Mouse (Mus musculus): ENCODE measurements around the gene Rhbdd1. TPM values are rescaled to one million over a fixed set of nuclear protein-coding genes. Genes with fewer than 3 reads are reported as not detected.

Rhbdd1 gene
- total and polyA plus RNA-seq, 3 experiments = 10.7 to 11.3 (median 11.2) TPM

- TF ChIP-seq CTCF (IDR thresholded peaks at IDR 0.05) (no peak), POLR2A (IDR thresholded peaks at IDR 0.05; ENCODE audit: insufficient read depth, low read depth, low read length) (no peak), EP300 (IDR thresholded peaks at IDR 0.05; ENCODE audit: insufficient read depth, low read depth, low read length) (no peak)
- no peaks in the 10 kb centered on the region for H3K36me3 ChIP-seq (ENCODE audit: control insufficient read depth, insufficient read depth, low read length)
- H3K4me1 ChIP-seq (ENCODE audit: control insufficient read depth, insufficient read depth, low read length) = no peaks in the 10 kb centered on the region; the same call in none of the 2 replicates
- 55% methylated on average over 35 of the region's 35 CpGs for WGBS
- intact Hi-C loops (cut with DNase I) = loop anchor here (5.0 to 10.0 kb wide), 3 partner anchors 275 to 592 kb away; no protein-coding TSS in a partner anchor
- H3K9ac ChIP-seq (ENCODE audit: low read depth, low read length) = peak overlapping the region; percentile 69
- H3K27ac ChIP-seq = peak overlapping the region; percentile 82
- H3K4me3 ChIP-seq = peak overlapping the region; percentile 67
- peaks cover 8% of the 10 kb centered on the region; the same call in 1 of the 2 replicates for H3K79me2 ChIP-seq (replicated peaks; ENCODE audit: control insufficient read depth, insufficient read depth, low read length)
- H3K27me3 ChIP-seq (ENCODE audit: control insufficient read depth, insufficient read depth, low read length) = 0 out of 2 replicates have a peak, but pooled peaks cover 2% of the 10 kb centered on the region
- no peak for DNase-seq
Observed at GRCm38 (mm10) chr1:82289116-82289989, 26.9 kb upstream of the Rhbdd1 start.

DNA sequence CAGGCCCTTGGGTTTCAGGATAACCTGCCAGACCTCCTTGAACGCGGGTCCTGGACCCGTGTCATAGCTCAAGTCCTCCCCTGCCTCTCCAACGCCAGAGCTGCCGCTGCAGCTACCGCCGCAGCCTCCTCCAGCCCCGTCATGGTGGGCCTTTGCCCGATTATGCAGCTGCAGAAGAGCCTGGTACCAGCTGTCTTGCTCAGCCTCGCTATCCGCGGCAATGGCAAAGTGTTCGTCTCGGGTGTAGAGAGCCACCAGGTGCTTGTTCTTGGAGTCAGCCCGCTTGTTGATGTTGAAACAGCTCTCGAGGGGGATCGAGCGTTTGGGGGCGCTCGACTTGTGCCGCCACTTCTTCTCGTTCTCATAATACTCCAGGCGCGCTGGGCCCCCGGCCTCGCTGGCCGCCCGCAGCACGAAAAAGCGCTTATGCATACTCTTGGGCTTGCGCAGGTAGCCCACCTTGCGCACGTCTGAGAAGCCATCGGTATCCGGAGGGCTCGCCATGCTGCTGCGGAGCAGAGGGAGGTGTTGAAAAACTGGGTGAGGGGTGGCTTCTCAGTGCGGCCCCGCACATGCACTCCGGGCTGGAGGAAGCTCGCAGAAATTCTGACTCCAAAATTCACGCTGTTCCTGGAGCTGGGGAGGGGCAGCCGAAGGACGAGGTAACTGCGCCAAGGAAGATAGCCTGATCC, 26.1 kb upstream of the Rhbdd1 start:
- Histone ChIP-seq H3K36me3 (ENCODE audit: control insufficient read depth, insufficient read depth, low read length) (no peaks in the 10 kb centered on the region), H3K4me3 (peak overlapping the region; percentile 67), H3K4me1 (ENCODE audit: control insufficient read depth, insufficient read depth, low read length) (no peaks in the 10 kb centered on the region; the same call in none of the 2 replicates), H3K79me2 (replicated peaks; ENCODE audit: control insufficient read depth, insufficient read depth, low read length) (peaks cover 8% of the 10 kb centered on the region; the same call in 1 of the 2 replicates), H3K27me3 (ENCODE audit: control insufficient read depth, insufficient read depth, low read length) (0 out of 2 replicates have a peak, but pooled peaks cover 2% of the 10 kb centered on the region), H3K27ac (peak overlapping the region; percentile 82), H3K9ac (ENCODE audit: low read depth, low read length) (peak overlapping the region; percentile 69)
- TF ChIP-seq CTCF (IDR thresholded peaks at IDR 0.05) (peak; percentile 32), POLR2A (IDR thresholded peaks at IDR 0.05; ENCODE audit: insufficient read depth, low read depth, low read length) (no peak), EP300 (IDR thresholded peaks at IDR 0.05; ENCODE audit: insufficient read depth, low read depth, low read length) (no peak)
- peak; percentile 67 to 72 for DNase-seq
- intact Hi-C loops (cut with DNase I) = loop anchor here (5.0 to 10.0 kb wide), 7 partner anchors 193 to 695 kb away; no protein-coding TSS in a partner anchor
- WGBS = 1% methylated on average over 45 of the region's 45 CpGs

- Histone ChIP-seq H3K36me3 (ENCODE audit: control insufficient read depth, insufficient read depth, low read length) (no peaks in the 10 kb centered on the region), H3K27ac (peak overlapping the region; percentile 82), H3K4me3 (peak overlapping the region; percentile 67), H3K4me1 (ENCODE audit: control insufficient read depth, insufficient read depth, low read length) (no peaks in the 10 kb centered on the region; the same call in none of the 2 replicates), H3K9ac (ENCODE audit: low read depth, low read length) (peak overlapping the region; percentile 69), H3K27me3 (ENCODE audit: control insufficient read depth, insufficient read depth, low read length) (0 out of 2 replicates have a peak, but pooled peaks cover 2% of the 10 kb centered on the region), H3K79me2 (replicated peaks; ENCODE audit: control insufficient read depth, insufficient read depth, low read length) (peaks cover 8% of the 10 kb centered on the region; the same call in 1 of the 2 replicates)
- TF ChIP-seq POLR2A (IDR thresholded peaks at IDR 0.05; ENCODE audit: insufficient read depth, low read depth, low read length) = peak; percentile 81
- no peak for TF ChIP-seq CTCF (IDR thresholded peaks at IDR 0.05)
- TF ChIP-seq EP300 (IDR thresholded peaks at IDR 0.05; ENCODE audit: insufficient read depth, low read depth, low read length) = no peak
- intact Hi-C loops (cut with DNase I) = loop anchor here (5.0 to 10.0 kb wide), 4 partner anchors 193 to 696 kb away; no protein-coding TSS in a partner anchor
- WGBS = under 1% methylated on average over 31 of the region's 31 CpGs
- DNase-seq = peak; percentile 88
Observed at GRCm38 (mm10) chr1:82290723-82291150, 25.5 kb upstream of the Rhbdd1 start.

- no peaks in the 10 kb centered on the region; the same call in none of the 2 replicates for H3K4me1 ChIP-seq (ENCODE audit: control insufficient read depth, insufficient read depth, low read length)
- 0 out of 2 replicates have a peak, but pooled peaks cover 2% of the 10 kb centered on the region for H3K27me3 ChIP-seq (ENCODE audit: control insufficient read depth, insufficient read depth, low read length)
- H3K36me3 ChIP-seq (ENCODE audit: control insufficient read depth, insufficient read depth, low read length) = no peaks in the 10 kb centered on the region
- peak; percentile 87 to 92 for DNase-seq
- H3K27ac ChIP-seq = peak within 1 kb of the TSS; percentile 82
- WGBS = under 1% methylated on average over 52 of the region's 60 CpGs
- H3K4me3 ChIP-seq = peak within 1 kb of the TSS; percentile 67
- H3K9ac ChIP-seq (ENCODE audit: low read depth, low read length) = peak within 1 kb of the TSS; percentile 69
- peaks cover 8% of the 10 kb centered on the region; the same call in 1 of the 2 replicates for H3K79me2 ChIP-seq (replicated peaks; ENCODE audit: control insufficient read depth, insufficient read depth, low read length)
- TF ChIP-seq EP300 (IDR thresholded peaks at IDR 0.05; ENCODE audit: insufficient read depth, low read depth, low read length) (no peak), POLR2A (IDR thresholded peaks at IDR 0.05; ENCODE audit: insufficient read depth, low read depth, low read length) (no peak; the same call in 1 of the 2 replicates), CTCF (IDR thresholded peaks at IDR 0.05) (peak; percentile 67)
- intact Hi-C loops (cut with DNase I) = loop anchor here (5.0 to 10.0 kb wide), 4 partner anchors 194 to 696 kb away; no protein-coding TSS in a partner anchor
Observed at GRCm38 (mm10) chr1:82291151-82291797, 25.0 kb upstream of the Rhbdd1 start, which contains the start of gene Irs1. Gene Irs1, minus strand, starts transcription at chr1:82291416.

Data from heart, adult 2 months (tissue).